Mouse (Mus musculus): ENCODE data around the gene Tjp1. TPM values are rescaled to one million over a fixed set of nuclear protein-coding genes. Genes with fewer than 3 reads are reported as not detected.

Gene Tjp1
- total RNA-seq, 1 experiment, result 39.3 TPM

GRCm38 (mm10) chr7:65370787-65371616 lies 156.6 kb downstream of the Tjp1 start:
- Histone ChIP-seq H3K36me3 (ENCODE audit: control insufficient read depth, insufficient read depth, low read length, poor library complexity, severe bottlenecking) (no peaks in the 10 kb centered on the region), H3K27ac (ENCODE audit: insufficient read depth, low read depth, low read length, poor library complexity, severe bottlenecking) (peak overlapping the region; percentile 78), H3K9ac (ENCODE audit: insufficient read depth, low read depth, low read length, poor library complexity, severe bottlenecking) (peak overlapping the region; percentile 97), H3K9me3 (ENCODE audit: control insufficient read depth, insufficient read depth, low read depth, low read length) (no peaks in the 10 kb centered on the region), H3K4me1 (ENCODE audit: control insufficient read depth in 2 of 2, insufficient read depth in 2 of 2, low read length in 2 of 2, poor library complexity in 1 of 2) (peaks cover 0 to 2% of the 10 kb centered on the region in 2 experiments; a peak in 1 of 4 replicates), H3K4me3 (ENCODE audit: insufficient read depth in 1 of 2, low read depth in 1 of 2, low read length in 2 of 2, poor library complexity in 1 of 2, severe bottlenecking in 1 of 2) (peak overlapping the region; percentile 90 to 91)
- in situ Hi-C loops (cut with MboI; ENCODE audit: low sequenced_read_pairs in 2 of 2, unreplicated experiment in 2 of 2), result no loop called here
- DNase-seq (ENCODE audit: low read depth, low spot score), result no peak
- no peak for TF ChIP-seq ZC3H11A (IDR thresholded peaks at IDR 0.05; ENCODE audit: borderline replicate concordance, low read depth, low read length)
- TF ChIP-seq ZNF384 (IDR thresholded peaks at IDR 0.05; ENCODE audit: low read depth, low read length), result no peak
- TF ChIP-seq HCFC1 (IDR thresholded peaks at IDR 0.05; ENCODE audit: borderline replicate concordance, insufficient read depth, low read length), result no peak
- no peak for TF ChIP-seq CHD2 (IDR thresholded peaks at IDR 0.05; ENCODE audit: low read depth, low read length)
- no peak for TF ChIP-seq MAFK (IDR thresholded peaks at IDR 0.05; ENCODE audit: insufficient read depth, low read depth, low read length)

DNA sequence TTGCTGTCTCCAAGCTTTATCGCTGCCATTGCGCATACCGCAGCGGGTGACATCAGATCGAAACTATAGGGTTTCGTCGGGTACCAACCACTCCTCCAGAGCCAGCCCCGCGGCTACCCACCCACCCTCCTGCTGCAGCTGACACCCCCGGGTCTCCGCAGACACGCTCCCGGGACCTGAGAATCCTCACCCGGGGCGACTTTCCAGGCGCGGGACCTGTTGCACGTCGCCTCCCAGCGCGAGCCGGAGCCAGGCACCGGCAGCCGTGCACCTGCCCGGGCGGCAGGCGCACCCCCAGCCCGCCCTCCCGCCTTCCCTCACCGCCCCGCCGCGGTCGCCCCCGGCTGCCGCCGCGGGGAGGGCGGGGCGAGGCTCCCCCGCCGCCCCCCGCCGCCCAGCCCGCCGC lies 157.2 kb downstream of the Tjp1 start:
- no peak for TF ChIP-seq CHD2 (IDR thresholded peaks at IDR 0.05; ENCODE audit: low read depth, low read length)
- no peak for TF ChIP-seq MAFK (IDR thresholded peaks at IDR 0.05; ENCODE audit: insufficient read depth, low read depth, low read length)
- TF ChIP-seq ZC3H11A (IDR thresholded peaks at IDR 0.05; ENCODE audit: borderline replicate concordance, low read depth, low read length), result no peak
- peaks cover 0 to 2% of the 10 kb centered on the region in 2 experiments; a peak in 1 of 4 replicates for H3K4me1 ChIP-seq (ENCODE audit: control insufficient read depth in 2 of 2, insufficient read depth in 2 of 2, low read length in 2 of 2, poor library complexity in 1 of 2)
- peak overlapping the region; percentile 90 to 91 for H3K4me3 ChIP-seq (ENCODE audit: insufficient read depth in 1 of 2, low read depth in 1 of 2, low read length in 2 of 2, poor library complexity in 1 of 2, severe bottlenecking in 1 of 2)
- H3K9me3 ChIP-seq (ENCODE audit: control insufficient read depth, insufficient read depth, low read depth, low read length), result no peaks in the 10 kb centered on the region
- no peaks in the 10 kb centered on the region for H3K36me3 ChIP-seq (ENCODE audit: control insufficient read depth, insufficient read depth, low read length, poor library complexity, severe bottlenecking)
- in situ Hi-C loops (cut with MboI; ENCODE audit: low sequenced_read_pairs in 2 of 2, unreplicated experiment in 2 of 2), result no loop called here
- no peak for DNase-seq (ENCODE audit: low read depth, low spot score)
- peak overlapping the region; percentile 97 for H3K9ac ChIP-seq (ENCODE audit: insufficient read depth, low read depth, low read length, poor library complexity, severe bottlenecking)
- no peak overlapping the region for H3K27ac ChIP-seq (ENCODE audit: insufficient read depth, low read depth, low read length, poor library complexity, severe bottlenecking)

DNA sequence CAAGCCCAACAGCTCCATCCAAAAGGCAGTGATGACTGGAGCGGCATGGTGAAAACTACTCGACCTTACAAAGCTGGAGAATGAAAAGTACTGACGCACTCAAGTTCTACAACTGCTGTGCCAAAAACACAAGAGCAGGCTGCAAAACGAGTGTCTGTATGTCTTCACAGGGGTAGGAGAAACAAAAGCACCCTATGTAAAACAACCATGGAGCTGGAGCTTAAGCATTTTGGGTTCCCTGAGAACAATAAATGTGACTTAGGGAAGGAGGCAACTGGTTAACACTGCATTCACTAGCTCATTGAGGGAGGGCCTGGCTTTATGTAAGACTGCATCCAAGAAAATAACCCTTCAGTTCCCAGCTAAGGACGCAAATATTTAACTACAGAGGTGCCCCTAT lies 158.5 kb downstream of the Tjp1 start:
- H3K9ac ChIP-seq (ENCODE audit: insufficient read depth, low read depth, low read length, poor library complexity, severe bottlenecking), result no peak overlapping the region
- H3K36me3 ChIP-seq (ENCODE audit: control insufficient read depth, insufficient read depth, low read length, poor library complexity, severe bottlenecking), result no peaks in the 10 kb centered on the region
- no peaks in the 10 kb centered on the region for H3K9me3 ChIP-seq (ENCODE audit: control insufficient read depth, insufficient read depth, low read depth, low read length)
- TF ChIP-seq HCFC1 (IDR thresholded peaks at IDR 0.05; ENCODE audit: borderline replicate concordance, insufficient read depth, low read length), result no peak
- TF ChIP-seq CHD2 (IDR thresholded peaks at IDR 0.05; ENCODE audit: low read depth, low read length), result no peak
- no peak for TF ChIP-seq MAFK (IDR thresholded peaks at IDR 0.05; ENCODE audit: insufficient read depth, low read depth, low read length)
- TF ChIP-seq ZC3H11A (IDR thresholded peaks at IDR 0.05; ENCODE audit: borderline replicate concordance, low read depth, low read length), result no peak
- no peak for TF ChIP-seq ZNF384 (IDR thresholded peaks at IDR 0.05; ENCODE audit: low read depth, low read length)
- no peak for DNase-seq (ENCODE audit: low read depth, low spot score)
- H3K27ac ChIP-seq (ENCODE audit: insufficient read depth, low read depth, low read length, poor library complexity, severe bottlenecking), result no peak overlapping the region
- H3K4me1 ChIP-seq (ENCODE audit: control insufficient read depth in 2 of 2, insufficient read depth in 2 of 2, low read length in 2 of 2, poor library complexity in 1 of 2), result peaks cover 0 to 2% of the 10 kb centered on the region in 2 experiments; a peak in 1 of 4 replicates
- no peak overlapping the region for H3K4me3 ChIP-seq (ENCODE audit: insufficient read depth in 1 of 2, low read depth in 1 of 2, low read length in 2 of 2, poor library complexity in 1 of 2, severe bottlenecking in 1 of 2)
- in situ Hi-C loops (cut with MboI; ENCODE audit: low sequenced_read_pairs in 2 of 2, unreplicated experiment in 2 of 2), result no loop called here

DNA sequence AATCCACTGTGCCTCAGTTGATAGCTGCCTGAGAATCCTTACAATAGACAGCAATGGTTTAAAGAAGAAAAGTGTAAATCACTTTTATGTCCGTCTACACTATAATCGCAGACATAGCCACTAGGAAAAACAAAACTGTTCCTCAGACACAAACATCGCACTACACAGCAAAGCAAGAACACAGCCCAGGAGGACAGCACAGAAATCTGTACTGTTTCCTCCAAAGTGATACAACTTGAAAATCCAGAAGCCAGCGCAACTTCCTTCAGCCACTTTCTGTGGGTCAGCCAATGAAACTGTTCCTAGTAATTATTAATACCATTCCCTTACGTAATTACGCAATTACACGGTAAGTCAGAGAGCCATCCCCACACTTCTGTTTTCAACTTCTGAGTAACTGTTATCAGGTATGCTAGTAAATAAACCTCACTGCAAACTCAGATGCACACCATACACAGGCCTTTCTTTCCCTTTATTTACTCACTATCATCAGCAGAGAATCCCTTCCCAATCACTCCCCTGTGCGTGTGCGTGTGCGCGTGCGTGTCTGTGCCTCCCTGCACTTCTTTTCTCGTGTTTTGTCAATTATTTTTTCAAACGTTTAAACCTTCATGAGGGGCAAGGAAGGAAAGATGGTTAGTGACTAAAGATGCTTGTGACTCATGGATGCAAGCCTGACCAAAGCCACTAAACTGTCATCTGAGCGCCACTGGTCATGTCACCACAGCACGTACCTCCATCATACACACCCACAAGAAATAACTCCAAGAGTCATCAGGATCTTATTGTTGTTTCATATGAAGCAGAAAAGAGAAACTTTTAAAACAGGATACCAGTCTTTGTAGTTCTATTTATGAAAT lies 160.0 kb downstream of the Tjp1 start:
- Histone ChIP-seq H3K4me3 (ENCODE audit: insufficient read depth in 1 of 2, low read depth in 1 of 2, low read length in 2 of 2, poor library complexity in 1 of 2, severe bottlenecking in 1 of 2) (no peak overlapping the region), H3K27ac (ENCODE audit: insufficient read depth, low read depth, low read length, poor library complexity, severe bottlenecking) (no peak overlapping the region), H3K9me3 (ENCODE audit: control insufficient read depth, insufficient read depth, low read depth, low read length) (no peaks in the 10 kb centered on the region), H3K9ac (ENCODE audit: insufficient read depth, low read depth, low read length, poor library complexity, severe bottlenecking) (no peak overlapping the region), H3K36me3 (ENCODE audit: control insufficient read depth, insufficient read depth, low read length, poor library complexity, severe bottlenecking) (no peaks in the 10 kb centered on the region), H3K4me1 (ENCODE audit: control insufficient read depth in 2 of 2, insufficient read depth in 2 of 2, low read length in 2 of 2, poor library complexity in 1 of 2) (peaks cover 0 to 2% of the 10 kb centered on the region in 2 experiments; a peak in 2 of 4 replicates)
- in situ Hi-C loops (cut with MboI; ENCODE audit: low sequenced_read_pairs in 2 of 2, unreplicated experiment in 2 of 2), result no loop called here
- no peak for DNase-seq (ENCODE audit: low read depth, low spot score)
- no peak for TF ChIP-seq MAFK (IDR thresholded peaks at IDR 0.05; ENCODE audit: insufficient read depth, low read depth, low read length)
- TF ChIP-seq ZNF384 (IDR thresholded peaks at IDR 0.05; ENCODE audit: low read depth, low read length), result no peak
- no peak for TF ChIP-seq ZC3H11A (IDR thresholded peaks at IDR 0.05; ENCODE audit: borderline replicate concordance, low read depth, low read length)
- no peak for TF ChIP-seq CHD2 (IDR thresholded peaks at IDR 0.05; ENCODE audit: low read depth, low read length)
- no peak for TF ChIP-seq HCFC1 (IDR thresholded peaks at IDR 0.05; ENCODE audit: borderline replicate concordance, insufficient read depth, low read length)

All from ES-E14 (cell line).